Mouse (Mus musculus) forelimb bud, embryonic 11.5 days (tissue): ENCODE results near the gene Pdlim7.

Experiments
- DNase-seq: peaks from one replicate; pipeline ENCODE4 v3.0.0-alpha.2; 2012; ENCODE audit warnings: low read depth, low spot score

Gene Pdlim7

DNA sequence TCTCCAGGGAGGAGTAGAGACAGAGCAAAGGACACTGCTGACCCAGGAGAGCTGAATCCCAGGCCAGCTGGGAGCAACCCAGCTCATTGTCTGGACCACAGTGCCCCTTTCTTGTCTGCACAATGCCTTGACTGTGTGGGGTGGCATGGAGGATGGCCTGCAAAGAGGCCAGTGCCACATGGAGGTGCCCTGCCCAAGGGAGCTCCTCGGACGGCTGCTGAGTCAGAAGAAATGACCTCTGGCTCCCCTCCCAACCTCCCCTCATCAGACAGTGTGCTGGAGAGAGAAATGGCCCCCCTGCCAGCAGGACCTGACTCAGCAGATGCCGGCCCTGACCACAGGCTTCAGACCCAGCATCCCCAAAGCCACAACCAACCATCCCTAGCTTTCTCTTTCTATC lies 48.3 kb downstream of the Pdlim7 start:
- no peak for DNase-seq

DNA sequence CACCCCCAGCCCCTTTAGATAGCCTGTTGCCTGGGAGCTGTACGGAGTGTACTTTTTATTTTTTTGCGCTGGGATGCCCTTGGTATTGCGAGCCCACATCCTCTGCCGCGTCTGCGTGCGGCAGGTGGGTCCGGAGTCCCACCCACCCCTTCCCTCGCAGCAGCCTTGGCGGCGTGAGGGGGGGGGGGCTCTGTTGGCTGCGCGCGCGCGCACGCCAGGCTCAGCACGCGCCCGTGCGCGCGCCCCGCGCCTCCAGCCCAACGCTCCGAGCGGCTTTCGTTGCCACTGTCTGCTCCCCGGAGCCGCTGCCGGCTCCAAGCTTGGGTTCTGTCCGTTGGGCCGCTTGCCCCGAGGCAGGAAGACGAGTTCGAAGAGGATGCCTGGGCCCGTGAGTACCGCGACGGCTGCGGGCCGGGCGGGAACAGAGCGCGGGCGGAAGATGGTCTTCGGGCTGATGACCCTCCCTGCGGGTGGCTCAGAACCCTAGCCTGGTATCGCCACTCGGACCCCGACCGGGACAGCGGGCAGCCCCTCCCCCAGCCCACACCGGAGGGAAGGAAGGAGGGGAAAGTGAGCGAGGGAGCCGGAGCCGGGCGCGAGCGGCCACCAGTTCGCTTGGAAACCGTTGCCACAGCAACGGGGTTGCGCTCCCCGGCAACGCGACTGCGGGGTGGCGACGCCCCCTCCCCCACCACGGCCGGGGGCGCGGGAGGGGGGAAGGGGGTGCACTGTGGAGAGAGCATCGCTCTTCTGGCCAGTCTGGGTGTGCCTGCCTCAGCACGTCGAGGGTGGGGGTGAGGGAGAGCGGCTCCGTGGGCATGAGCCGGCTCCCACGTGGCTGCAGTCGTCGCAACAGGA lies 49.2 kb downstream of the Pdlim7 start, which contains the start of gene Prr7:
Prr7 (plus strand) TSS at position 241 of the 858 bp plus-strand sequence.
- peak; percentile 67 for DNase-seq

DNA sequence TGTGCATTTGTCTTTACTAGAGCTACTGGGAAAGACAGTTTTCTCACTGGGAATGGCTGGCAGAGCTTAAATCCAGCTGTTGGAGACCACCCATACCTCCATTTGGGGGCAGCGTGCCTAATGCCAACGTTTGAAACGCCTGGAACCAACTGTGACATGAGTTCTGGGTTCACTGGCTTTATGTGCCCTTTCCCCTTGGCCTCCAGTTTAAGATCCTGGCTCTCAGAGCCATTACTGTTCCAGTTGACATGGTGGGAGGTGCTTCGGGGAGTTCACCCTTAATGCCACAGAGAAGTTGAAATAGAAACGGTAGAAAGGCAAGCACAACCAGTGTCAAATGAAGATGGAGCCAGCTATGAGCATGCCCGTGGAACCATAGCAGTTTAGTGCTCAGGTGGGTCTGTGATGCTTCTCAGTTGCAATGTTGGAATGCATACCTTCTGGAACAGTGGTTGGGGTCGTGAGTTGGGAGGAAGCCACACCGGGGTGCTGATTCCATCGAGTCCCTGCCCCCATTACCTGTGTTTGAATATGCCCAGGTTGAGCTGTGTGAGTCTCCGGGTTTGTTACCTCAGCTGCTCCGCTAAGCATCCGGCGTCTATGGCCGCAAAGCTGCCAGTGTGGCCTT lies 50.0 kb downstream of the Pdlim7 start:
- no peak for DNase-seq

DNA sequence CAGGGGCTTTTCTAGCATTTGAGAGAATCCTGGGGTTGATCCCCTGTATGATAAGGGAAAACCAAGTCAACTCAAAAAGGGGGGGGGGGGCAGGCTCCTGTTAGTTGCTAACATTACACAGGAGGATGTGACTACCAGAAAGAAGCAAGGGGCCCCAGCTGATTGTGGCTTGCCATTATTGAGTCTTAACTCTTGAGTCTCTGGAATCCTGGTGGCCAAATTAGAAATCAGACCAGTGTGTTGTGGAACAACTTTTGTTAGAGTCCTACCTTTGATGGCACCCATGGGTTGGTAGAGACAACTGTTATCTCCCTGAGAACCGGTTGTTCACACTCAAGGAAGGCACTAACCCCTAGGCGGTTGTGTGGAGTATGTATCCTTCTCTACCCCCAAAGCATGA lies 50.5 kb downstream of the Pdlim7 start:
- no peak for DNase-seq

DNA sequence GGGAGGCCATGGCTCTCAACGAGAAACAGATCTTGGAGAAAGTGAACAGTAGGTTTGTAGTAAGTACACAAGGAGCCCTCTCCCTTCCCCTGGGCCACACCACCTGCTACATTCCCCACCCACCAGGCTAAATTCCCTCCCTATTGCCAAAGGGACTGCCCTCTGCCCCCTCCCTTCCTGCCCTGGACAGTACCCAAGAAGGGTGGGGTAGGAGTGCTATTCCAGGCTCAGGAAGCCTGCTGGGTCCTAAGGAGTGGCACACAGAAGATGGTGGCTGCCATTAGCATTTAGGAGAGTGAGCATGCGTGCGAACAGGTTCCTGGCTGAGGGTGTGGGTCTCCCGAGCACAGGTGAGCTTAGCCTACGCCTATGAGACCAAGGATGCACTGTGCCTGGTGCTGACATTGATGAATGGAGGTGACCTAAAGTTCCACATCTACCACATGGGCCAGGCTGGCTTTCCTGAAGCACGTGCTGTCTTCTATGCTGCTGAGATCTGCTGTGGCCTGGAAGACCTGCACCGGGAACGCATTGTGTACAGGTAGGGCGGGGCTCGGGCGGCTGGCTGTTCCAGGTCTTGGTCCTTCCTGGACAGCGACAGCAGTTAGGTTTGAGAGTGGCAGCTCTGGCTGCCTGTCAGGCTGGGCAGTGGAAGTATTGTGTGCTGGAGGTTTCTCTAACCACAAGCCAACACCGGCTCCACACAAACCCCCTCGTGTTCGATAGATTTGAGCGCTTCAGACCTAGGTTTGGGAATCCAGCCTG lies 61.5 kb downstream of the Pdlim7 start:
- no peak for DNase-seq

DNA sequence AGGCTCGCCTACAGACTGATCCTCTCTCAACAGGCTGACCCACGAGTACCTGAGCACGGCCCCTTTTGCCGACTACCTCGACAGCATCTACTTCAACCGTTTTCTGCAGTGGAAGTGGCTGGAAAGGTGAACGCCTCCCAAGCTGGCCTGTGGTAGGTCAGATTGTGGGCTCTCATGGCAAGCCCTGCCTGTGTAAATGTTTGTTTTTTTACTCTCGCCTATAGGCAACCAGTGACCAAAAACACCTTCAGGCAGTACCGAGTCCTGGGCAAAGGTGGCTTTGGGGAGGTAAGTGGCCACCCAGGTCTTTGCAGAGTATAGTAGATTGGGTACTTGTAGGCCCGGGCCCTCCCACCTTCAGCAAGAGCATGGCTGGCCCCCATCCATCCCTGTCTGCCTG lies 62.2 kb downstream of the Pdlim7 start:
- no peak for DNase-seq

DNA sequence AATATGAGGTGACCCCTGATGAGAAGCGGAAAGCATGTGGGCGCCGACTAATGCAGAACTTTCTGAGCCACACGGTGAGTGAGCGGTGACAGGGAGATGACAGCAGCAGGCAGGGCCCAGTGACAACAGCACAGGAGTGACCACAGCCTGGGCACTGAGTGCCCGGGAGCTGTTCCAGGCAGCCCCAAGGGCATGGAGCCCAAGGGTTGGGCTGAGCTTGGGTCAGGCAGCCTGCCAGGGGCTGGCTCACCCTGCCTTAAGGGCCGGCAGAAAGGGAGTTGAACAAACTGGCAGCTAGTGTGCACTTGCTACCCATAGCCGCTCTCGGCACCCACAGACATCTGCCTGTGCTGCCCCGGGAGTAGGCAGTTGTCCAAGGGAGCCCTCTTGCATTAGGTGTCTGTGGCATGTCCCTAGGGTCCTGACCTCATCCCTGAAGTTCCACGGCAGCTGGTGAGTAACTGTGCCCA lies 62.9 kb downstream of the Pdlim7 start:
- DNase-seq: no peak

DNA sequence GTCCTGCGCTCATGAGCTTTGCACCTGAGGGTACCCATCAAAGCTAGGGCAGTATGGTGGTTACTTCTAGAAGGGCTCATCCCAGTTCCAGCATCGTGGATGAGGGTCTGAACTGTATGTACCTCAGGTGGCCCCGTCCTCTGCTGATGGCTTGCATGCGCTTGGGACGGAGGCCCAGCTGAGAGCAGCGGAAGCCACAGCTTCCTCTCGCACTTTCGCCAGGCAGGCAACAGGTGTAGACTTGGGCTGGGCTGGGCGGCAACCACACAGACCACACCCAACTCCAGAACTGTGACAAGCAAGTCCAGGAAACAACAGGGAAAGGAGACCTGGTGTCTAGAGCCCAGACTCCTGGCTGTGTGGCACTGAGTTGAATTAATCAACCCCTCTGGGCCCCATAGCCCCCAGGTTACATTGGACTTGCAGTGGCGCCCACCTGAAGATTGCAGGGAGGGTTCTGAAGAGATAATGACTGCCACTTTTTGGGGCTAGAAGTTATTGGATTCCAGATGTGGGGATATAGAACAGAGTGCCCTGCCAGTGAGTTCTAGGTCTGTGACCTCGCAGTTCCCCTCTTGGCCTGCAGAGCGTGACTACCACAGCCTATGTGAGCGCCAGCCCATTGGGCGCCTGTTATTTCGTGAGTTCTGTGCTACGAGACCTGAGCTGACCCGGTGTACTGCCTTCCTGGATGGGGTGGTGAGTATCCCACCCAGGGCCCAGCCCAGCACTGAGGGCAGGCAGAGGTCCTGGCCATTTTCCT lies 63.6 kb downstream of the Pdlim7 start:
- DNase-seq: no peak

DNA sequence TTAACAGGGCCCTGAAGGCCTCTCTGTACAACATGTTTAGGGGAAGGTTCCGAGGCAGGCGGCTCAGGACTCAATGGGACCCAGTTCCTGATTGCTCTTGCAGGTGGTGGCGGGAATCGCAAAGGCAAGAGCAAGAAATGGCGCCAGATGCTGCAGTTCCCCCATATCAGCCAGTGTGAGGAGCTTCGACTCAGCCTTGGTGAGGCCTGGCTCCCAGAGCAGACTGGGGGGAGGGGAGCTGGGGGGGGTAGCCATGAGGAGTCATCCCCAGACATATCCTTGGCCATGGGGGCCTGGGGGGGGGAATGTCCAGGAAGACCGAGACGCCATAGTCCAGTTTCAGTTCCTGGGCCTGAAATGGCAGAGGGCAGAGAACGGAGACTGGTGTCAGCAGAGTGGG lies 64.3 kb downstream of the Pdlim7 start:
- DNase-seq: no peak

DNA sequence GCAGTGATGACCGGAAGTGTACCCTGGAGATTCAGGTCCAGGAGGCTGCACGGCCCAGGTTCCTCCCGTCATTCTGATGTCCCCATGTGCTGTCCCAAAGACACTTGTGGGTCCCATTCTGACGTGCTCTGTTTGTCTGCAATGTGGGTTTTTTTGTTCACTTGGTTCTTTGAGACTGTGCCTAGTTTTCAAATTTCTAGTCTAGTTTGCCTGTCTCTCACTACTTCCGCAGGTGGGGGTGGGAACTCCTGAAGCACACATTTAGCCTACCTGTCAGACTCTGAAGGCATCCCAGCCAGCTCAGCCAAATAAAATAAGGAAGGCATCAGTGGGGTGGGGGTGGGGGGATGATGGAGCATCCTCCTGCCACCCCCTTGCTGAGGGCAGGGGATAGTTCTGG lies 65.3 kb downstream of the Pdlim7 start:
- no peak for DNase-seq

DNA sequence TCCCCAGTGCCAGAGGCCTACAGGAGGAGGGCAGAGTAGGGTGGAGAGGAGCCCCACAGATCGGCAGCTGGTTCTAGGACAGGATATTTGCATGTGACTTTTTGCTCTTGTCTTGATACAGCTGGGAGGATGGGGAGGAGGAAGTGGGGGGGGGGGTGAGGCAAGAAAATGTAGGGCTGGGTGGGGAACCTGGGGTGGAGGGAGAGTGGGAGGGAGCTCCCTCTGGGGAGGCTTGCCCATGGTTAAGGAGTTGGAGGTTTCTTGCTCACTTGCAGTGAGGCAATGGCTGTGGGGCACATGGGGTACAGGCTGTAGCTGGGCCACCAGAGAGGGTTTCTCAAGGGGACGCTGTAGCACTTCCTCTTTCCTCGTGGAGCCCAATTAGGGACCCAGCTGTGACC lies 65.9 kb downstream of the Pdlim7 start:
- no peak for DNase-seq

DNA sequence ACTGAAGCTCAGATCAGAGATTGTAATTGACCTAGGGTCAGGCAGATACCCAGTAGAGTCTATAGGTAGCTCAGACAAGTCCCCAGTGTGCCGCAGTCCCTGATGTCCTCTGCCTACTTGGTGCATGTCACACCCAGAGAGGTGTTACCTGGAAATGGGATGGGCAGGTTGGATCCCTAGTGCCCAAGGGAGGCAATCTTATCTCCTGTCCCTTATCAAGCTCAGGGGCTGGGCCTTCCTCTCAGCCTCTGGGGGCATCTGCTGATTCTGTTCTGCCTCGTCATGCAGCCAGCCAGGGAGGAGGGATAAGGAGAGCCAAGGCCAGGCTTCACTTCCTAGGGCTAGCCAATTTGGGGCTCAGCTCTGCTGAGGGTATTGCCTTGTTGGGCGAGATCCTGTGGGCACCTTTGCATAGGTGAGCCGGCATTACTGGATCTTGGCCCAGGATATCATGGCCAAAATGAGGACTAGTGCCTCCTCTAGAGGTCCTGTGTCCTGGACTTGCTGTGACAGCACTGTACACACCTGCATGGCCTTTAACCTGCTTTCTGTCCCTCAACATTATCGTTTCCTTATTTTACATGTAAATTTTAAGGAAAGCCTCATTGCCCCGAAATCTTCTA lies 66.9 kb downstream of the Pdlim7 start:
- no peak for DNase-seq
